26 mouse cellular contexts compared by ENCODE assay signal in genomic region chr13:102640171-102640570, GRCm38 (mm10). TPM values are rescaled to one million over a fixed set of nuclear protein-coding genes. Genes with fewer than 3 reads are reported as not detected.
DNase-seq lines count a peak whose midpoint lies in the region; ATAC-seq and TF ChIP-seq lines count a peak whose summit lies in the region.
"Had no signal": no experiment of that assay in that cellular context is flagged by ENCODE, and none has a peak within 500 bp of the region (broad histone marks: within the 10 kb centered on the region; RNA-seq: fewer than 3 reads in every experiment).

No protein-coding gene starts in this region.

- no peak overlapping the region for H3K4me2 ChIP-seq in forebrain, embryonic 11.5 days (ENCODE audit: low read depth, low read length, severe bottlenecking)
- no peak overlapping the region for H3K4me2 ChIP-seq in kidney, postnatal 0 days (ENCODE audit: low read length)
- no peak overlapping the region for H3K4me2 ChIP-seq in lung, embryonic 14.5 days
- no peak overlapping the region for H3K4me2 ChIP-seq in lung, postnatal 0 days (replicated peaks; ENCODE audit: low read depth, low read length)
- H3K4me2 ChIP-seq: embryonic facial prominence, embryonic 12.5 days; forebrain, embryonic 13.5 days; forebrain, embryonic 15.5 days had no signal

- H3K4me1 ChIP-seq in forebrain, embryonic 11.5 days (replicated peaks; ENCODE audit: control insufficient read depth, insufficient read depth, low read length), result peaks cover 1% of the 10 kb centered on the region; the same call in 1 of the 2 replicates
- peaks cover 33% of the 10 kb centered on the region for H3K4me1 ChIP-seq in forebrain, embryonic 10.5 days
- no peaks in the 10 kb centered on the region for H3K4me1 ChIP-seq in kidney, postnatal 0 days (replicated peaks; ENCODE audit: insufficient read depth, low read length)
- H3K4me1 ChIP-seq in lung, embryonic 14.5 days (ENCODE audit: insufficient read depth), result peaks cover 7% of the 10 kb centered on the region; the same call in 1 of the 2 replicates
- no peaks in the 10 kb centered on the region for H3K4me1 ChIP-seq in lung, postnatal 0 days (ENCODE audit: insufficient read depth, low read depth, low read length)

- H3K9me3 ChIP-seq in forebrain, embryonic 11.5 days (ENCODE audit: control insufficient read depth, low read length), result no peaks in the 10 kb centered on the region
- H3K9me3 ChIP-seq in forebrain, embryonic 10.5 days, result 0 out of 2 replicates have a peak, but pooled peaks cover 3% of the 10 kb centered on the region
- no peaks in the 10 kb centered on the region for H3K9me3 ChIP-seq in kidney, postnatal 0 days (replicated peaks; ENCODE audit: low read length)
- H3K9me3 ChIP-seq in lung, embryonic 14.5 days (ENCODE audit: low read depth, low read length), result no peaks in the 10 kb centered on the region
- no peaks in the 10 kb centered on the region for H3K9me3 ChIP-seq in lung, postnatal 0 days (ENCODE audit: low read length)
- H3K9me3 ChIP-seq: embryonic facial prominence, embryonic 10.5 days; embryonic facial prominence, embryonic 12.5 days; forebrain, embryonic 13.5 days; forebrain, embryonic 15.5 days; G1E had no signal

- H3K9ac ChIP-seq in forebrain, embryonic 11.5 days (ENCODE audit: low read length), result no peak overlapping the region
- no peak overlapping the region for H3K9ac ChIP-seq in kidney, postnatal 0 days (ENCODE audit: low read depth, low read length)
- no peak overlapping the region for H3K9ac ChIP-seq in lung, embryonic 14.5 days
- H3K9ac ChIP-seq in lung, postnatal 0 days (replicated peaks; ENCODE audit: low read depth), result no peak overlapping the region
- H3K9ac ChIP-seq: embryonic facial prominence, embryonic 12.5 days; forebrain, embryonic 13.5 days; forebrain, embryonic 15.5 days had no signal

- H3K4me3 ChIP-seq in forebrain, embryonic 11.5 days (ENCODE audit: low read depth, low read length), result no peak overlapping the region
- H3K4me3 ChIP-seq in forebrain, embryonic 10.5 days, result no peak overlapping the region
- H3K4me3 ChIP-seq in kidney, postnatal 0 days (replicated peaks; ENCODE audit: low read depth, low read length), result no peak overlapping the region
- no peak overlapping the region for H3K4me3 ChIP-seq in lung, embryonic 14.5 days (ENCODE audit: low read depth, low read length)
- H3K4me3 ChIP-seq in lung, postnatal 0 days (ENCODE audit: low read depth, low read length), result no peak overlapping the region
- H3K4me3 ChIP-seq: embryonic facial prominence, embryonic 10.5 days; embryonic facial prominence, embryonic 12.5 days; forebrain, embryonic 13.5 days; forebrain, embryonic 15.5 days had no signal

- no peak for TF ChIP-seq EP300 in lung, postnatal 0 days (IDR thresholded peaks at IDR 0.05)

- DNase-seq in forebrain, embryonic 11.5 days (ENCODE audit: low spot score), result peak; percentile 4
- DNase-seq in forebrain, embryonic 10.5 days (ENCODE audit: extremely low spot score, low spot score), result no peak
- DNase-seq in kidney, postnatal 0 days (ENCODE audit: low spot score), result peak; percentile 24
- no peak for DNase-seq in kidney, adult 18-20 months
- peak; percentile 64 for DNase-seq in lung, embryonic 14.5 days
- no peak for DNase-seq in lung, postnatal 10 days
- peak; percentile 31 for DNase-seq in lung, postnatal 0 days (ENCODE audit: low spot score)
- no peak for DNase-seq in lung, adult 18-20 months
- DNase-seq: adrenal gland, adult 8-10 months; adrenal gland, postnatal 14 days; adrenal gland, postnatal 36 days; B cell, adult 2 months; cerebellum, adult 11-12 months; cerebellum, adult 2 months; cerebellum, adult 9-10 months; cerebellum, postnatal 10 days; cerebellum, postnatal 25 days had no signal

- WGBS in forebrain, embryonic 11.5 days, result 56% methylated on average over 3 of the region's 3 CpGs
- WGBS in forebrain, embryonic 10.5 days, result 78% methylated on average over 3 of the region's 3 CpGs
- WGBS in kidney, postnatal 0 days, result 33% methylated on average over 3 of the region's 3 CpGs
- 30% methylated on average over 3 of the region's 3 CpGs for WGBS in lung, embryonic 14.5 days
- WGBS in lung, postnatal 0 days, result 42% methylated on average over 3 of the region's 3 CpGs

- TF ChIP-seq CTCF in kidney, postnatal 0 days (IDR thresholded peaks at IDR 0.05; ENCODE audit: low read depth), result no peak
- TF ChIP-seq CTCF in lung, embryonic 14.5 days (IDR thresholded peaks at IDR 0.05; ENCODE audit: low read depth), result no peak
- no peak for TF ChIP-seq CTCF in lung, postnatal 0 days (IDR thresholded peaks at IDR 0.05)

- H3K27ac ChIP-seq in forebrain, embryonic 11.5 days (ENCODE audit: low read depth, low read length), result no peak overlapping the region
- no peak overlapping the region for H3K27ac ChIP-seq in forebrain, embryonic 10.5 days
- H3K27ac ChIP-seq in kidney, postnatal 0 days, result no peak overlapping the region
- H3K27ac ChIP-seq in lung, embryonic 14.5 days (ENCODE audit: low read depth), result no peak overlapping the region
- H3K27ac ChIP-seq in lung, postnatal 0 days (ENCODE audit: low read length), result no peak overlapping the region
- H3K27ac ChIP-seq: embryonic facial prominence, embryonic 10.5 days; embryonic facial prominence, embryonic 12.5 days; forebrain, embryonic 13.5 days; forebrain, embryonic 15.5 days had no signal

- no peaks in the 10 kb centered on the region for H3K27me3 ChIP-seq in forebrain, embryonic 11.5 days (ENCODE audit: control insufficient read depth, insufficient read depth, low read length)
- peaks cover 5% of the 10 kb centered on the region; the same call in 1 of the 2 replicates for H3K27me3 ChIP-seq in forebrain, embryonic 10.5 days (ENCODE audit: poor library complexity, severe bottlenecking)
- no peaks in the 10 kb centered on the region for H3K27me3 ChIP-seq in kidney, postnatal 0 days (ENCODE audit: insufficient read depth, low read length)
- H3K27me3 ChIP-seq in lung, embryonic 14.5 days (ENCODE audit: insufficient read depth, low read length), result no peaks in the 10 kb centered on the region
- no peaks in the 10 kb centered on the region for H3K27me3 ChIP-seq in lung, postnatal 0 days (replicated peaks; ENCODE audit: insufficient read depth, low read length)
- H3K27me3 ChIP-seq: CH12.LX; forebrain, embryonic 13.5 days; forebrain, embryonic 15.5 days; Patski had no signal

- no peak for ATAC-seq in forebrain, embryonic 11.5 days (replicated peaks; ENCODE audit: low FRiP score)
- ATAC-seq in kidney, postnatal 0 days (replicated peaks; ENCODE audit: low FRiP score, low read depth), result no peak
- ATAC-seq in lung, embryonic 14.5 days (ENCODE audit: insufficient read depth), result no peak
- ATAC-seq in lung, postnatal 0 days, result 0 out of 2 replicates have a peak, but pooled peaks have one; percentile 21
- ATAC-seq: activated CD4-positive, CD25-positive, alpha-beta regulatory T cell, adult 4 months; CD4-positive, CD25-positive, alpha-beta regulatory T cell, adult 4 months; forebrain, embryonic 13.5 days; forebrain, embryonic 15.5 days; Patski had no signal

- H3K36me3 ChIP-seq in forebrain, embryonic 11.5 days (ENCODE audit: control insufficient read depth, insufficient read depth, low read length), result no peaks in the 10 kb centered on the region
- no peaks in the 10 kb centered on the region for H3K36me3 ChIP-seq in forebrain, embryonic 10.5 days (replicated peaks)
- H3K36me3 ChIP-seq in kidney, postnatal 0 days (ENCODE audit: insufficient read depth, low read length), result no peaks in the 10 kb centered on the region
- H3K36me3 ChIP-seq in lung, embryonic 14.5 days (ENCODE audit: insufficient read depth), result no peaks in the 10 kb centered on the region
- no peaks in the 10 kb centered on the region for H3K36me3 ChIP-seq in lung, postnatal 0 days (ENCODE audit: insufficient read depth, low read length)
- H3K36me3 ChIP-seq: embryonic facial prominence, embryonic 10.5 days; embryonic facial prominence, embryonic 12.5 days; forebrain, embryonic 15.5 days; G1E had no signal

RNA-seq across cellular contexts. Expression of gene Cd180, which starts 53.2 kb away (rescaled TPM):
- polyA plus RNA-seq in forebrain, embryonic 11.5 days (2014; fragmentation: Nextera tagmentation; extraction: Ambion mirVana), result 0.41 and 0.60 TPM in 2 replicates
- 0.06 and 0.07 TPM in 2 replicates for polyA plus RNA-seq in forebrain, embryonic 10.5 days (2016; fragmentation: Nextera tagmentation; extraction: Ambion mirVana)
- polyA plus RNA-seq in kidney, postnatal 0 days (2015; fragmentation: Nextera tagmentation; extraction: Ambion mirVana), result 0.51 and 0.61 TPM in 2 replicates
- polyA plus RNA-seq in lung, embryonic 14.5 days (2014; fragmentation: Nextera tagmentation; extraction: Ambion mirVana), result 0.64 and 0.84 TPM in 2 replicates
- 0.67 and 0.96 TPM in 2 replicates for polyA plus RNA-seq in lung, postnatal 0 days (2015; fragmentation: Nextera tagmentation; extraction: Ambion mirVana)
- polyA plus RNA-seq: G1E, Patski had no signal

Comparison
In these comparisons a context has a peak if more than half of its experiments do, and no peak if none do; other contexts are left out.
1. DNase-seq: peak in forebrain, embryonic 11.5 days (single experiment), kidney, postnatal 0 days (single experiment), lung, embryonic 14.5 days (single experiment) and lung, postnatal 0 days (single experiment); none in forebrain, embryonic 10.5 days (single experiment), kidney, adult 18-20 months (single experiment), lung, postnatal 10 days (single experiment) and lung, adult 18-20 months (0 of 2).